17 mouse cellular contexts compared by ENCODE assay signal in genomic region chr11:100594608-100595007, GRCm38 (mm10). TPM values are rescaled to one million over a fixed set of nuclear protein-coding genes. Genes with fewer than 3 reads are reported as not detected.
"Had no signal": no experiment of that assay in that cellular context is flagged by ENCODE, and none has a peak within 500 bp of the region (broad histone marks: within the 10 kb centered on the region; RNA-seq: fewer than 3 reads in every experiment).

No protein-coding gene starts in this region.

- H3K9ac ChIP-seq: liver, embryonic 13.5 days had no signal

- H3K9me3 ChIP-seq: liver, embryonic 13.5 days had no signal

- H3K27me3 ChIP-seq: liver, embryonic 13.5 days had no signal

- H3K27ac ChIP-seq: liver, embryonic 13.5 days; stomach, postnatal 0 days had no signal

- H3K4me2 ChIP-seq: liver, embryonic 13.5 days; midbrain, embryonic 11.5 days had no signal

- ATAC-seq: intestine, postnatal 0 days had no signal

- H3K4me3 ChIP-seq: liver, embryonic 13.5 days had no signal

- DNase-seq: kidney, adult 2 months; kidney, postnatal 10 days; kidney, postnatal 36 days; liver, embryonic 13.5 days; lung, adult 2 months; lung, postnatal 14 days; lung, postnatal 4 days; midbrain, embryonic 14.5 days; right cerebral cortex, adult 18-20 months; right cerebral cortex, postnatal 14 days; right cerebral cortex, postnatal 4 days; thymus, adult 18-20 months; thymus, postnatal 36 days had no signal

- H3K4me1 ChIP-seq: liver, embryonic 13.5 days had no signal

RNA-seq across cellular contexts. Expression of gene Ttc25, which starts 49.2 kb away (rescaled TPM):
- total RNA-seq: megakaryocyte-erythroid progenitor cell, adult 5-6 weeks had no signal
